Mouse (Mus musculus) adrenal gland, postnatal 25 days (tissue): ENCODE measurements around the gene A530016L24Rik. TPM values are rescaled to one million over a fixed set of nuclear protein-coding genes. Genes with fewer than 3 reads are reported as not detected.

ENCODE experiments used
- DNase-seq: peaks from one replicate; pipeline ENCODE4 v3.0.0; 2021; ENCODE audit warnings: mixed read lengths
- long read RNA-seq: library from polyadenylated mRNA; stranded (forward); transcript quantifications from one replicate; pipeline ENCODE4 v2.0.0, GENCODE M21; 2021
- total RNA-seq: library from RNA; stranded (reverse); gene quantifications from 2 replicates; pipeline ENCODE4 v1.2.3, GENCODE M21; 2021

A530016L24Rik gene
- total RNA-seq, result 15.9 and 19.5 TPM in 2 replicates
- long read RNA-seq, transcript A530016L24Rik-201 (5 exons, 2,636 nt), result major isoform, 16 of 33 reads
- long read RNA-seq, partial matches to known transcripts, result 3 of 33 reads
- long read RNA-seq, other reads (novel, unspliced or antisense), result 11 of 33 reads

DNA sequence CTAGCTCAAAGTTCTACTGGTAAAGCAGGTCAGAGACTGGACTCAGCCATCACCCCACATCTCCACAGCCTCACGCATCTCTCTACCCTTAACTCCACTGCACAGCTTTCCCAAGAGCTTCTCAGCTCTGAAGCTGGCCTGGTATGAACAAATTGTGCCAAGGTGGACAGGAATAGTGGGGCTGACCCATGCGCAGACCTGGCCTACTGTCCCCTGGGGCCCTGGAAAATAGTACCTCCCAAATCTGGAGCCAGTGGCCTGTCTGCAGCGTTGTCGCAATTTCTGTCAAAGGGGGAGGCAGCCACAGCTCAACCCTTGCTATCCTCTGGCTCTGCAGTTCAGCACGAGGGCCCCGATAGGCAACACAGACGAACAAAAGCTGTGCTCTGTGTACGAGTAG, at the start of gene A530016L24Rik:
Gene A530016L24Rik (plus strand): TSS at position 315 of the 400 bp plus-strand sequence.
- no peak for DNase-seq

DNA sequence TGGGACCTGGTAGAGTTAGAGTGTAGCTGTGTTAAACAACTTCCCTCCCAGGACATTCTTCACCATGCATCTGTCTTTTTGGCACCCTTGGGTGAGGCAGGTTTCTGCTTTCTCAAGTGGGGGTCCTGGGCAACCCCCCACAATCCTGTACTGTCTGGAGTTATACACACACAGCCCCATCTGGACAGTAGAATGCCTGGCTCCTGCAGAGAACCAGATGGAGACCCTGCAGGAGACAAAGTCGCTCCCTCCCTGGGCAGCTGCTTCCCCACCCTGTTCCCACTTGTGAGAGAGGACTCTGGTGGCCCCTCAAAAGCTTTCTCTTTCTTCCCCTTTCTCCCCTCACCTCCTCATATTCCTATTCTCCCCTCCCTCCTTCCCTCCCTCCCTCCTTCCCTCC, 49.3 kb upstream of the A530016L24Rik start:
- DNase-seq, result no peak

DNA sequence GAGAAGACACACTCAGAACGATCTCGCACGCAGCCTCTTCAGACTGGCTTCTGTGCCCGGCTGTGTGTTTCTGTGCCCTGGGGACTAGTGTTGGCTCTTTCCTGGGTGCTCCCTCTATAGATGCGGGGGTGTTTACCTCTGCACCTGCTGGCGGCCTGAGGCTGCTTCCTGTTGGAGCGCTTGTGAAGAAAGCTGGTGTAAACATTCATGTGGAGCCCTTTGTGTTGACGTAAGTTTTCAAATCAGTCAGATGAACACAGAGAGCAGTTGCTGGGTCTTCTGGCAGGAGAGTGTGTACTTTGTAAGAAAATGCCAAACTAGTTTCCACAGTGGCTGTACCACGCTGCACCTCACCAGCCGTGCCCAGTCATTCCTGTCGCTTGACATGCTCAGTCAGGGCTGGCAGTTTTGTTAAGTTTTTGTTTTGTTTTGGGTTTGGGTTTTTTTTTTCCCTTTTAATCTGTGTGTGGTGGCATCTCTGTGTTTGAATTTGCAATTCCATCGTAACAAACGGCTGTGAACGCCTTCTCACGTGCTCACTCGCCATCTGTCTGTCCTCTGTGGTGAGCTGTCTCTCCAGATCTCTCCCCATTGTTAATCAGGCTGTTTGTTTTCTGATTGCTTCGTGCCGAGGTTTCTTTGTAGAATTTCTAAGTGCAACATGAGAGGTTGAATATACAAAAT, 40.0 kb upstream of the A530016L24Rik start:
- no peak for DNase-seq

GRCm38 (mm10) chr12:112449828-112450180, 39.4 kb upstream of the A530016L24Rik start:
- no peak for DNase-seq

DNA sequence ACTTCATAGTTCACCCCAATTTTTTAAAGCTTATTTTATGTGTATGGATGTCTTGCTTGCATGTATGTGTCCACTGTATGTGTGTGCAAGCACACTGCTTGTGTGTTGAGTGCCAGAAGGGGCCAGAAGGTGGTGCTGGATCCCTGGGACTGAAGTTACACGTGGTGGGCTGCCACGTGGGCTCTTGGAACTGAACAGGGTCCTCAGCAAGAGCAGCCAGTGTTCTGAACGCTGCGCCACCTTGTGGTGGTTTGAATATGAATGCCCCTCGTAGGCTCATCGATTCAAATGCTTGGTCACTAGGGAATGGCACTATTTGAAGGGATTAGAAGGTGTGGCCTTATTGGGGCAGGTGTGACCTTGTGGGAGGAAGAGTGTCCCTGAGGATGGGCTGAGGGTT, 38.4 kb upstream of the A530016L24Rik start:
- DNase-seq, result peak; percentile 42

GRCm38 (mm10) chr12:112451381-112451780, 37.9 kb upstream of the A530016L24Rik start:
- no peak for DNase-seq

DNA sequence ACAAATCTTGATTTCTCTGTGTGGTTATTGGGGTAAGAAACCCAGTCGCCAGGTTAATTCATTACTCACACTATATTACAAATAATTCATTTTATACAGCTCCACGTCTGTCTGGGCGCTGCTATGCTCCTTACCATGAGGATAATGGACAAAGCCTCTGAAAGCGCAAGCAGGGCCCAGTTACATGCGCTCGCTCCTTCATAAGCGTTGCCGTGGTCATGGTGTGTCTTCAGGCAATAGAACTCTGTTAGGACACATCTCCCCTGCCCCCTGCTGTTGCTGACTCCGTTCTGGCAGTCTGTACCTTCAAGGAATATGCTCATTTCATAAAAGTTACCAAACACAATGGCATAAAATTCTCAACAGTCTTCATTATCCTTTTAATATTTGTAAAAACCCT, 37.4 kb upstream of the A530016L24Rik start:
- no peak for DNase-seq

GRCm38 (mm10) chr12:112456144-112456713, 33.0 kb upstream of the A530016L24Rik start:
- DNase-seq, result no peak

DNA sequence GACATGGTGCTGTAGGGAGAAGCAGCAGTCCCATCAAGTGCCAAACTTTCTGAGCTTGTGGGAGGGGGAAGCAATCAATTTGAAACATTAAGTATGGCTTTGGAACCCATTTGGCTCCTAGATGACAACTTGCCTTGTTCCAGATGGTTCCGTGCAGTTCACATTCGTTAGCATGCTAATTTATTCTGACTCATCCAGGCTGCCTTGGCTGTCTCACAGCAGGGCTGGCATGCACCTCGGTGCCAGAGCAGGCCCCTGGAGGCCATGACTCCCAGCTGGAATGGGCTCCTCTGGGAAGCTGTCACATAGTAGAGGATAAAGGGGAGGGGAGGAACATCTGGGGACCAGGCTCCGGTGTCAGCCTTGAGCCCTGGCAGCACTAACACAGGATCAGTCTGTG, 31.4 kb upstream of the A530016L24Rik start:
- peak; percentile 28 for DNase-seq

GRCm38 (mm10) chr12:112462423-112462822, 26.8 kb upstream of the A530016L24Rik start:
- no peak for DNase-seq

GRCm38 (mm10) chr12:112463209-112463608, 26.0 kb upstream of the A530016L24Rik start:
- no peak for DNase-seq

- no peak for DNase-seq
Observed at GRCm38 (mm10) chr12:112463750-112464444, 25.4 kb upstream of the A530016L24Rik start.

DNA sequence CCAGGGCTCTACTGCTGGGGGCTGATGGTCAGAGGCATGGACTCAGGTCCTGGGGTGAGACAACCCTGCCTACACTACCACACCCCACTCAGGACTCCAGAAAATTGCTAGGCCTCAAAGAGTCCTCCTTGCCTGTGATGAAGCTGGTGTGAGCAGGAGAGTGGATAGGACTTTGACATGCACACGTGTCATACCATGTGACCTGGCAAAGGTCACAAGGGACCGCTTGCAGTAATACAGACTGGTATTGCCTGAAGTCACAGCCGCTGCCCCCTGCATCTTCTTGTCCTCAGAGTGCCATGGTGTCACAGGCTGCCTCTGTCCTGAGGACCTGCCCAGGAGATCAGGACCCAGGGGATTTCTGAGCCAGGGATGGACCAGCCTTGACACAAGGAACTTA, 24.7 kb upstream of the A530016L24Rik start:
- no peak for DNase-seq

- no peak for DNase-seq
Observed at GRCm38 (mm10) chr12:112465928-112466327, 23.3 kb upstream of the A530016L24Rik start.

DNA sequence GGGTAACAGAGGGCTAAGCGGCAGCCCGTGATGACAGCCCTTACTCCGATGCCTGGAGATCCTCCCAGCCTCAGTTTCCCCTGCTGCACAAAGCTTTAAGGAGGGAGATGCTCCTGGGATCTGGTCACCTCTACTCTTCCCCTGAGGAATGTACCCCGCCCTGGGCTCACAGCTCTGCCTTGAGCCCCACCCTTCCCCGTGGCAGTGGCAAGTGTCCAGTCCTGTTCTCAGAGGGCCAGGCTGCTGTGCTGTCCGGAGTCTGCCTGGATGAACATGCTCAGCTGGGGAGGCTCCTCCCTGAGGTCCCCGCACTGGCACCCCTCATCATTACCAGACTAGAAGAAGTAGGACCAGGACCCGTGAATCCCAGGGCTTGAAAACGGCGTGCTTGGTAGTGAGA, 21.9 kb upstream of the A530016L24Rik start:
- DNase-seq, result no peak

- no peak for DNase-seq
Observed at GRCm38 (mm10) chr12:112469393-112469792, 19.9 kb upstream of the A530016L24Rik start.

DNA sequence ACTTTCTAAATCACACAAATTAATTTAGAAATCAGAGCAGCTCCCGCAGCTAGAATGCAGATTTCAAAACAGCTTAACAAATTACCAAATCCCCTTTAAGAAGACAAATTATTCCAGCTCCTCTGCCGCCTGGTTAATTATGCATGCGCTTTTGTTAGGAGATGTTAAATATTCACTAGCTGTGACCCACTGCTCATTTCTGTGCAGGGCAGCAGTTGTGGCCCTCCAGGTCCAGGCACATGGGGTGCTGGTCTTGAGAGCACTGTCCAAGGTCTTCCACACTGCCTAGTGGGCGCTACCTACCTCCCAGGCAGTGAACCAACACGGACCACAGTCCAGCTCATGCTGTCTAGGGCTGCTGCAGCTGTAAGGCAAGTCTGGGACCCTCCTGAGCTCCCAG, 19.0 kb upstream of the A530016L24Rik start:
- no peak for DNase-seq

DNA sequence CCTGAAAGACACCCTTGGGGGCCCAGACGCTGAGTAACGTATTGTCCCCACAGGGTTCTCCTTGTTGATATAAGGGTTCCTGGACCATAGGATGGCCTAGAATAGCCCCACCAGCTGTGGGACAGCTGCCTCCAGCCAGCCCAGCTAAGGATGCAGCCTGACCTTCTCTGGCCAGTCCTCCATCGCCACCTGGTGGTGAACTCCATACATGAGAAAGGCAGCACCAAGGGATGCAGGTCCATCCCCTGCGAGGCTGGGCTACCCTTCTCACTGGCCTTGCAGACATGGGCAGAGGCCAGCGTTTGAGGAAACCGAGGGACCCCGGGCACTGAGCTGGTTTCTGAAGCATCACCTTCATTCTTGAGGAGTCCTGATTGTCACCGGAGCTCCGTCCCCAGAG, 15.5 kb upstream of the A530016L24Rik start:
- DNase-seq, result peak; percentile 85

DNA sequence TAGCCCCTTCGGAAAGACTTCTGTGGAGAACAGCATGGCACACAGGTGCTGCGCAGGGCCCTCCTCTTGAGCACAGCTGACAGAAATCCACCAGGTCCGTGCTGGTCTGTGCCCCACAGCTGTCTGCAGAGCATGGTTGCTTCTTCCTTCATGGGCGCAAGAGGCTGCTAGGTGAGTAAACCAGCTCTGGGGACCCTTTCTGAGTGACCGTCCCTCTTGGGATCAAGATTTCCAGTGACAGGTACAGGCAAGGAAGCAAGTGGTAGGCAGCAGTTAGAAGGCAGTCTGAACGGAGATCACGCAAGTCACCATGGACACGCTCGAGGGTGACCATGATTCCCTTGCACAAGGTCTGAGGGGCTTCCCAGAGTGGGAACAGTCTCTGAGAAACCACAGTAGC, 287 bp downstream of the A530016L24Rik start:
- DNase-seq, result no peak

DNA sequence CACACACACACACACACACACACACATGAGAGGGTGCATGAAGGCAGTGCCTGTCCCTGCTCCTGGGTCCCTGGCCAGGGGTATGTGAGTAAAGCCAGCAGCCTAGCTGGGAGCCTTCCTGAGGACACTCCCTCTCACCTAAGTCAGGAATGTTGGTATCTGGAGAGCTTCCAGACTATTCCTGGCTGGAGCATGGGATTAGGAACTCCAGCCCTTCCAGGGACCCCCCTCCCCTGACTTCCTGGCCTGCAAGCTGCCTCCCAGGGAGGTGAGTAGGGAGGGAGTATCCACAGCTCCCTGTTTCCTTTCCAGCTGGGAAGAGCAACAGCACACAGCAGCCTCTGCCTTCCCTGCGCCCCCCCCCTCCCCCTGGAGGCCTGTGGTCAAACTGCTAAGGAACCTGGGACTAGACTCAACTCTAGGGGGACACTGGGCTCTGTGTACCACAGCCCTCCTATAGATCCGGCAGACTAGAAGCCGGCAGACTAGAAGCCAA, 1.2 kb downstream of the A530016L24Rik start:
- no peak for DNase-seq

- no peak for DNase-seq
Observed at GRCm38 (mm10) chr12:112496136-112496535, 6.9 kb downstream of the A530016L24Rik start.

- no peak for DNase-seq
Observed at GRCm38 (mm10) chr12:112497731-112498130, 8.5 kb downstream of the A530016L24Rik start.

DNA sequence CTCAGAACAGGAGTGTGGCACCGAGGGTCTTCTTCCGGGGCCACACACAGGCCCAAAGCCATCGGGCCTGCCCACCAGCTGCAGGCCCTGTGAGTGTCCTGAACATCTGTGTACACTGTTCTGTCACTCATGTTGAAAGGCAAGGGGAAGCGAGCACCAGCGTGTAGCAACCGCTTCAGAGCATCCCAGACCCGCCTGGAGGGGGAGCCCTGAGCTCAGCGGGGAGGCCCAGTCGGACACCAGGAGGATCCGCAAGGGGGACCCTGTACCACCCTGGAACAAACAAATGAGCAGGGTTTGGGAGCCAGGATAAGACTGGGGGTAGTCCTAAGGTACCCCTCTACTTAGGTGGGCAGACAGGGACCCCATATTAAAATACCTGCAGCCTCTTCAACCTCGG, 9.4 kb downstream of the A530016L24Rik start:
- peak; percentile 53 for DNase-seq
